Mouse (Mus musculus): ENCODE measurements around the gene Fbxl22. TPM values are rescaled to one million over a fixed set of nuclear protein-coding genes. Genes with fewer than 3 reads are reported as not detected.

Fbxl22 gene
- polyA plus RNA-seq, 1 experiment from 2014 or later: 66.9 TPM

Other genes starting within 250 kb of the Fbxl22 start
- 16.7 and 17.4 TPM in 2 replicates for gene Herc1, start 164.1 kb downstream of the Fbxl22 start, polyA plus RNA-seq (2015; fragmentation: Nextera tagmentation; extraction: Ambion mirVana)
- gene Usp3, start 78.5 kb upstream of the Fbxl22 start, polyA plus RNA-seq (2015; fragmentation: Nextera tagmentation; extraction: Ambion mirVana): 39.1 and 41.3 TPM in 2 replicates
- gene Car12, start 199.1 kb upstream of the Fbxl22 start, polyA plus RNA-seq (2015; fragmentation: Nextera tagmentation; extraction: Ambion mirVana): 0.59 and 0.76 TPM in 2 replicates

All from heart, embryonic 13.5 days (tissue).